Mouse (Mus musculus) kidney, adult 2 months (tissue): ENCODE data around the gene Pgm1.

ENCODE experiments used
- CTCF ChIP-seq: fragments of 200-500 bp; conservative IDR thresholded peaks from 2 replicates; pipeline ENCODE4 v1.5.1; 2011; ENCODE audit warnings: low read depth, mild to moderate bottlenecking, control low read depth, low read length, moderate library complexity, mixed read lengths; ENCODE audit not compliant: insufficient read depth, insufficient read length
- POLR2A ChIP-seq: fragments of 200-500 bp; IDR thresholded peaks from one replicate; pipeline ENCODE4 v1.6.1; 2011; ENCODE audit warnings: low read depth, low read length, control low read depth

GRCm38 (mm10) chr4:99959308-99959707 lies 30.1 kb downstream of the Pgm1 start:
- no peak for TF ChIP-seq CTCF
- TF ChIP-seq POLR2A: no peak
